Mouse (Mus musculus): ENCODE results near the gene Zfp511. TPM values are rescaled to one million over a fixed set of nuclear protein-coding genes. Genes with fewer than 3 reads are reported as not detected.

The Zfp511 gene
- 10 to 100 TPM; 18.8 to 25.9 TPM for total RNA-seq (2021)
- long read RNA-seq, experiment 1, transcript Zfp511-201 (6 exons, 1,076 nt), result major isoform, 18 of 32 reads
- long read RNA-seq, experiment 1, partial matches to known transcripts, result 3 of 32 reads
- long read RNA-seq, experiment 1, other reads (novel, unspliced or antisense), result 11 of 32 reads
- long read RNA-seq, experiment 2, transcript Zfp511-201 (6 exons, 1,076 nt), result major isoform, 18 of 31 reads
- long read RNA-seq, experiment 2, partial matches to known transcripts, result 3 of 31 reads
- long read RNA-seq, experiment 2, other reads (novel, unspliced or antisense), result 10 of 31 reads

DNA sequence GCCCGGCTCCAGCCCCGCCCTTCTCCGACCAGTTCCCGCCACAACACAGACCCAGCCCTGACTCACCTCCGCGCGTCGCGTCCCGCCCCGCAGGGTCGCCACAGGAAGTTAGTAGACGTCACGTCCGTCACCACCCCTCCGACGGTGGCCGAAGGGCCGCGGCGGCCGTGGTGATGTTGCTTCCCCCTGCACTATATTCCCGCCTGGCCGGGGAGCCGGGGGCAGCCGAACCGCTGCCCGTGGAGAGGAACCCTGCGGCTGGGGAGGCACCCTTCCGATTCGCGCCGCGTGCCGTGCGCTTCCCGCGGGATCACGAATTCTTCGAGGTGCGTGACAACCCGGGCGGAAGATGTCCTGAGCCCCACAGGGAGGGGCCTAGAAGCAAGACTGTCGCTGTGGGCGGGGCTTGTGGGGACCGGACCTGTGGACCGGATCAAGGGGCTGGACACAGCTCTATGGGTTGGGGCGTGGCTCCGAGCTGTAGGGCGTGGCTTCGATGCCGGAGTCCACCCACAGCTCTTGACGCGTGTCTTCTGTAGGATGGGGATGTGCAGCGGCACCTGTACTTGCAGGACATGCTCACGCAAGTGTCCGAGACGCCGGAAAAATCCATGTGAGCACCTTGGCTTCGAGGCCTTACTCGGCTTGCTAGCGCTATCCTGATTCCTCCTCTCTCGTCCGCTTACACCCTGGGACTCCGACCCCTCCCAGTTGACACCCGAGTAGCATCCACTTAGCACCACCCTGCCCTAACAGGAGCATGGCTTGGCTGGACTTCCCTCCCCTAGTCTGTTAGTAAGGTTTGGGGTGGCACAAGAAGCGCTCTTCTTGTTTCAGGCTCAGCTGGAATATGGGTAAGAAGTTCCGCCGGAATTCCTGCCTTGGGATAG lies at the start of gene Zfp511, which contains the start of gene Tubgcp2:
TSS of gene Zfp511 (plus strand) at position 111 of the 890 bp plus-strand sequence.
TSS of gene Tubgcp2 (minus strand) at position 389 of the 890 bp plus-strand sequence.
- DNase-seq (ENCODE audit: low spot score in 2 of 2), result peak; percentile 85 to 91
- intact Hi-C loops (cut with DNase I), result no loop called here

DNA sequence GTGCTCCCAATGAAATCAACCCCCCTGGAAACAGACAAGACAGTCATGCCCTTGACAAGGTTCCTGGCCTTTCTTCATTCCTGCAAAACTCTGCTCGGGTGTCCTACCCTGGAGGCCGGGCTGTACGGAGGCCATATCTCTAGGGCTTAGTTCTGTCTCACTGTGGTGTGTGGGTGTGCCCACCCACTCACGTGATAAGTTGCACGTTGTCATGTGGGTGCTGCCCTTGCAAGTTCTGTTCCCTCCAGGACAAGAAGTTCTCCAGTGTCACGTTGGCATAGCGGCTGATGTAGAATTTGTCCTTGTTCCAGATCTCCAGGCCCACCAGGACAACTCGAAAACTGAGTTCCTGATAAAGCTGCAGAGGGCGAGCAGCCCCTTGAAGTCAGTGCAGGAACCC lies 47.9 kb upstream of the Zfp511 start:
- no peak for DNase-seq (ENCODE audit: low spot score in 2 of 2)
- intact Hi-C loops (cut with DNase I), result no loop called here

GRCm38 (mm10) chr7:139990864-139991394 lies 45.3 kb upstream of the Zfp511 start:
- DNase-seq (ENCODE audit: low spot score in 2 of 2), result no peak
- intact Hi-C loops (cut with DNase I), result no loop called here

DNA sequence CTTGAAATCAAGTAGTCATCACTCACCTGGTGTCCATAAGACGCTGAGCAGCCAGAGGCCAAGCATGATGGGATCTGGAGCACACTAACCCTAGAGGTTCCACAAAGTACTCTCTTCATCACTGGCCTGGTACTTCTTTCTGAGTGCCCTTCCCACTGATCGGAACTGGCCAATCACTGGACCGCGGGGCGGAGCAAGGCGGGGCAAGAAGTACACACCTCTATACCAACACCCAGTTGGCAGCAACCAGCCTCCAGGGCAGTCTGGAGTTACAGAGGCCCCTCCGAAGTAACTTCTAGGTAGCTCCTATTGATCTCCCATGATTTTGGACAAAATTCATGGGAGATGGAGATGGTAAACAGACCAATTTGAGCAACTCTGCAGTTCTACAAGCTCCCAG lies 43.8 kb upstream of the Zfp511 start, which contains the start of gene Adam8:
TSS of gene Adam8 (minus strand) at position 157 of the 400 bp plus-strand sequence.
- DNase-seq (ENCODE audit: low spot score in 2 of 2), result no peak
- intact Hi-C loops (cut with DNase I), result no loop called here

GRCm38 (mm10) chr7:139993532-139993931 lies 42.7 kb upstream of the Zfp511 start:
- intact Hi-C loops (cut with DNase I), result no loop called here
- DNase-seq (ENCODE audit: low spot score in 2 of 2), result no peak

DNA sequence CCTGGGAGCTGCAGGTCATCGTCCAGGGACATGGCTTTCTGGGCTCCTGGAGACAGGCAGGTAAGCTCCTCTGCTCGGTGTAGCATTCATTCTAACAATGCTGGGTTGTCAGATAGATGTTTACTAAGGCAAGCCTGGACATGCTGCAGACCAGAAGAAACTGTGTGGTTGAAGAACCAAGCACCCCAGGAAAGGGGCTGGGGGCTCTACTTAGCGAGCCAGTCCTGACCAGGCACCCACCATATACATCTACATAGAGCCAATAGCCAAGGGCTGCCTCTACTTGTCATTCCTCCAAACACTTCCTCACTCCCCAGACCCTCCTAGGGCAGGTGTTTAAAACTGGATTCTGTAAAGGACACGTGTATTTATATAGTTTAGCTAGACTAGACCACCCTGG lies 42.0 kb upstream of the Zfp511 start:
- no peak for DNase-seq (ENCODE audit: low spot score in 2 of 2)
- intact Hi-C loops (cut with DNase I), result no loop called here

GRCm38 (mm10) chr7:139994676-139995075 lies 41.5 kb upstream of the Zfp511 start:
- intact Hi-C loops (cut with DNase I), result loop anchor here (5.0 kb wide), 1 partner anchor 87 kb away; no protein-coding TSS in a partner anchor
- peak; percentile 80 for DNase-seq (ENCODE audit: low spot score in 2 of 2)

- peak; percentile 34 for DNase-seq (ENCODE audit: low spot score in 2 of 2)
- intact Hi-C loops (cut with DNase I), result loop anchor here (5.0 kb wide), 1 partner anchor 92 kb away; no protein-coding TSS in a partner anchor
Measured at GRCm38 (mm10) chr7:139998691-139999350, 37.4 kb upstream of the Zfp511 start.

DNA sequence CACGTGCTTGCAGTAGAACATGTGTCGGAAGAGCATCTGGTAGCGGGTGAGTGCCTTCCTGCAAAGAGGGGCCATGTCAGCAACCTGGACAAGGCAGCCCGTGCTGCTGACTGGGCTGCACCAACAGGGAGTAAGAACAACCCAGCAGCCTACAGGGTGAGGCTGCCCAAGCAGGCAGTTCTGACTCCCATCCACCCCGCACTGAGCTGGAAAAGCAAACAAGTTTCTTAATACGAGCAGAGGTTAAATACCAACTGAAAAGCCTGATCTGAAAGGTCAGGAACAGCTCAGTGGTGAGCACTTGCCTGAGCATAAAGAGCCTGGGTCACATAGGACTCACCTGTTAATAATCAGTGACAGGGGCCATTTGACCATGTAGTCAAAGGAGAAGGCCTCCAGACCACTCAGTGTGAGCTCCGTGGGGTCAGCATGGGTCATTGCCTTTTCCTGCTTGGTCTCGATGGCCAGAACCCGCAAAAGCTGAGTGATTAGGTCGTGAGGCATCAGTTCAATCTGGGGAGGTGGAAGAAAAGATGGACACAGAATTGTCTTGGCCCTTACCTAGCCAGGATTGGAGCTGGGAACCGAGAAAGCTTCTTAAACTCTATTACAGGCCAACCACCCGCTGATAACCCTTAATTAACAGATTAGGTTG lies 35.0 kb upstream of the Zfp511 start:
- intact Hi-C loops (cut with DNase I), result no loop called here
- no peak for DNase-seq (ENCODE audit: low spot score in 2 of 2)

DNA sequence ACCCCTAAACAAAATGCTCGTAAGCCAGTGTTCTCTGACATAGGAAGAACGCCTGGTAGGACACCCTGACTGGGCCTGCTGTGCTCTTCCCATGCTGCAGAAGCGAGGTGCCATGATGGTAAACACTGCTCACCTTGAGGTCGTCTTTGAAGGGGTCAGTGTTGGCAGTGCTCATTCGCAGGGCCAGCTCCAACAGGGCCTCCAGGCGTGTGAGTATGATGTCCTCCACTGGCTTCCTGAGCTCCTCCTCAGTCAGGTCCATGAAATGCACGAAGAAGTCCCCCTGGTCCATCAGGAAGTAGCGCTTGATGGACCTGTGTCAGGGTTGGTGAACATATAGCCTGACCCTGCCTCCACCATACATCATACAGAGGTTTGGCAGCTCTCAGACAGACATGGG lies 31.5 kb upstream of the Zfp511 start:
- no peak for DNase-seq (ENCODE audit: low spot score in 2 of 2)
- intact Hi-C loops (cut with DNase I), result no loop called here

GRCm38 (mm10) chr7:140006861-140007611 lies 29.2 kb upstream of the Zfp511 start:
- intact Hi-C loops (cut with DNase I), result no loop called here
- DNase-seq (ENCODE audit: low spot score in 2 of 2), result no peak

DNA sequence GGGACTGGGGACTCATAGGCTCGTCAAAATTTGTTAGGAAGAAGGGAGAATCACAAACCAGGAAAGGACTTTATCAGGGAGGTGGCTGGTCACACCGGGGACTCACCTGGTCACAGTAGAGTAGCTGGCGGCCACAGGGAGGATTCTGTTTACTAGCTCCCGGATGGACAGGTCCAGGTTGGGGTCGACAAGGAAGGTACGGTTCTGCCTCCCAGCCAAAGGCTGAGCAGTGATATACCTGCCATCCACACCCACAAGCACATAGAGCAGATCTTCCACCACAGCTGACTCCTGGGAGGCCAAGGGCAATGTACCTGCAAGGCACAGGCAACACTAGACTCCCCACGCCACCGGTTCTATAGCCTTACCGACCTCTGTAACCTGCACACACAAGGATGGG lies 28.4 kb upstream of the Zfp511 start:
- intact Hi-C loops (cut with DNase I), result no loop called here
- DNase-seq (ENCODE audit: low spot score in 2 of 2), result no peak

- no peak for DNase-seq (ENCODE audit: low spot score in 2 of 2)
- intact Hi-C loops (cut with DNase I), result no loop called here
Measured at GRCm38 (mm10) chr7:140011336-140011735, 24.9 kb upstream of the Zfp511 start.

DNA sequence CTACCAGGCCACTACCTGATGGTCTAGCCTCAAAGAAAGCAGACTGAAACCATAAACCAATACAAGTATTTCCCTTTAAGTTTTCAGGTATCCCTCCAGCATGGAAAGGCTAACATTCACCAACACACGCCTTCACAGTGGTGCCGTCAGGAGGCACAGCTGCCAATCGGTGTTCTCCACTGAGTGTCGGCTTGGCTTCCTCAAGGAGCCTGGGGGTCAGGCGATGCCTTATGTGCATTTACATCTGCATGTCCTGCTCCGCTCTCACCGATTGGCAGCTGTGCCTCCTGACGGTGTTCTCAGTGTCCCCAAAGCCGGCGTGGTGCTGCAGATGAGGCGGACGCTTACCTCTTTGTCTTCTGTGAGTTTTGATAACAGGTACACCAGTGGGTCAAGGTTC lies 4.4 kb upstream of the Zfp511 start:
- intact Hi-C loops (cut with DNase I), result no loop called here
- no peak for DNase-seq (ENCODE audit: low spot score in 2 of 2)

GRCm38 (mm10) chr7:140032366-140032765 lies 3.8 kb upstream of the Zfp511 start:
- no peak for DNase-seq (ENCODE audit: low spot score in 2 of 2)
- intact Hi-C loops (cut with DNase I), result no loop called here

DNA sequence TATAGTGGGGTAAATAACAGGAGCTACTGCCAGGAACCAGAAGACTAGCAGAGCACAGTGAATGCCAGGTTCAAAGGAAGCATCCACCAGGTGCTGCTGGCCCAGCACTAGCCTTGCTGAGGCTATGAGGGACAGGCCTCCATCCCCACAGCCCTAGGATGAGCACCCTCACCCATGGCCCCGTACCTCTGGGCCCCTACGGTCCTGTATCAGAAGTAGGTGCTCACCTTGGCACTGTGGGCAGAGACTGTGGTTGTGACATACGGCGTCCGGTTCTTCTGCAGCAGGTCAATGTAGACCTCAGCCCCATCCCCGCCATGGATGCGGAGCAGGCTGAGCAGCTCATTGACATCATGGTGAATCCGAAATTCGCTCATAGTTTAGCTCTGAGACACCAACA lies 2.8 kb upstream of the Zfp511 start:
- intact Hi-C loops (cut with DNase I), result no loop called here
- DNase-seq (ENCODE audit: low spot score in 2 of 2), result no peak

DNA sequence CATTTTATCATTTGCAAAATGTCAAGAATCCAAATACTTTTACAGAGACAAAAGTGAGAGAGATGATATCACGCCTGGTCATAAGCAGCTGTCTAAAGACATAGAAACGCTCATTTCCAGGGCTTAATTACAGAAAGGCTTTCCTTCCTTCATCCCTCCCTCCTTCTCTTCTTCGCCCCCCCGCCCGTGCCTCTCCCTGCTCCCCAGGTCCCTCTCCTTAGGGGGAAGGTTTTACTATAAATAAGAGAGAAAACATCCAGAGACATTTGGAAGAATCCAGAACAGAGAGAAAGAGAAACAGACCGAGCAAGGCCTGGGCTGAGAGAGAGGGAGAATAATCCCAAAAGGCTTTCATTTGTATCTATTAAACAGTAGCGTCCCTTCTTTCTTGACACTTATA lies 735 bp upstream of the Zfp511 start:
- no peak for DNase-seq (ENCODE audit: low spot score in 2 of 2)
- intact Hi-C loops (cut with DNase I), result no loop called here

GRCm38 (mm10) chr7:140037171-140037555 lies 972 bp downstream of the Zfp511 start:
- intact Hi-C loops (cut with DNase I), result no loop called here
- DNase-seq (ENCODE audit: low spot score in 2 of 2), result no peak

GRCm38 (mm10) chr7:140042728-140043127 lies 6.5 kb downstream of the Zfp511 start:
- intact Hi-C loops (cut with DNase I), result no loop called here
- DNase-seq (ENCODE audit: low spot score in 2 of 2), result no peak
